Mouse (Mus musculus) lung, adult 2 months (tissue): ENCODE data around the gene 4930550C14Rik.

ENCODE experiments used
- CTCF ChIP-seq: fragments of 200-500 bp; IDR thresholded peaks from 2 replicates; pipeline ENCODE4 v1.5.1; 2011; ENCODE audit warnings: mild to moderate bottlenecking, low read length, control low read depth; ENCODE audit not compliant: insufficient read depth
- POLR2A ChIP-seq: fragments of 200-500 bp; IDR thresholded peaks from 2 replicates; pipeline ENCODE4 v1.6.1; 2011; ENCODE audit warnings: low read depth, mild to moderate bottlenecking, control low read depth, low read length, borderline replicate concordance; ENCODE audit errors: extremely low read depth

GRCm38 (mm10) chr9:53377597-53377996, 24.5 kb upstream of the 4930550C14Rik start:
- no peak for TF ChIP-seq CTCF
- TF ChIP-seq POLR2A = no peak
